Mouse (Mus musculus): ENCODE measurements at regions not wholly inside any gene's neighbourhood (a gene's known extent, or its start where the extent isn't known, plus 50 kb on each side); places are given as distances from the start of the nearest gene placed in this dataset.

- TF ChIP-seq EP300 (IDR thresholded peaks at IDR 0.05; ENCODE audit: insufficient read depth, low read depth, low read length) (no peak), CTCF (IDR thresholded peaks at IDR 0.05; ENCODE audit: low read depth, low read length) (no peak)
Measured at GRCm38 (mm10) chrX:99340223-99340622, 130.8 kb downstream of the Pja1 start.
